Mouse (Mus musculus): Measurements from ENCODE around the gene Gmds.

The Gmds gene

GRCm38 (mm10) chr13:32034799-32035448, 303.6 kb downstream of the Gmds start:
- DNase-seq (ENCODE audit: low read depth in 1 of 2, low spot score in 2 of 2), result no peak

- no peak for DNase-seq (ENCODE audit: low read depth in 1 of 2, low spot score in 2 of 2)
Measured at GRCm38 (mm10) chr13:32034139-32034538, 304.4 kb downstream of the Gmds start.

- DNase-seq (ENCODE audit: low read depth in 1 of 2, low spot score in 2 of 2), result no peak
Measured at GRCm38 (mm10) chr13:32026226-32026975, 312.1 kb downstream of the Gmds start.

- DNase-seq (ENCODE audit: low read depth in 1 of 2, low spot score in 2 of 2), result no peak
Measured at GRCm38 (mm10) chr13:32024822-32025221, 313.7 kb downstream of the Gmds start.

- no peak for DNase-seq (ENCODE audit: low read depth in 1 of 2, low spot score in 2 of 2)
Measured at GRCm38 (mm10) chr13:32020455-32021249, 317.9 kb downstream of the Gmds start.

- DNase-seq (ENCODE audit: low read depth in 1 of 2, low spot score in 2 of 2), result no peak
Measured at GRCm38 (mm10) chr13:32019256-32019620, 319.3 kb downstream of the Gmds start.

- no peak for DNase-seq (ENCODE audit: low read depth in 1 of 2, low spot score in 2 of 2)
Measured at GRCm38 (mm10) chr13:32018518-32019255, 319.9 kb downstream of the Gmds start.

- DNase-seq (ENCODE audit: low read depth in 1 of 2, low spot score in 2 of 2), result no peak
Measured at GRCm38 (mm10) chr13:32008802-32009201, 329.7 kb downstream of the Gmds start.

- DNase-seq (ENCODE audit: low read depth in 1 of 2, low spot score in 2 of 2), result no peak
Measured at GRCm38 (mm10) chr13:32008116-32008641, 330.4 kb downstream of the Gmds start.

- no peak for DNase-seq (ENCODE audit: low read depth in 1 of 2, low spot score in 2 of 2)
Measured at GRCm38 (mm10) chr13:31993391-31993790, 345.1 kb downstream of the Gmds start.

- DNase-seq (ENCODE audit: low read depth in 1 of 2, low spot score in 2 of 2), result no peak
Measured at GRCm38 (mm10) chr13:31992409-31993201, 345.9 kb downstream of the Gmds start.

- no peak for DNase-seq (ENCODE audit: low read depth in 1 of 2, low spot score in 2 of 2)
Measured at GRCm38 (mm10) chr13:31981198-31981597, 357.3 kb downstream of the Gmds start.

- DNase-seq (ENCODE audit: low read depth in 1 of 2, low spot score in 2 of 2), result no peak
Measured at GRCm38 (mm10) chr13:31978126-31978525, 360.4 kb downstream of the Gmds start.

GRCm38 (mm10) chr13:31974751-31975479, 363.6 kb downstream of the Gmds start:
- no peak for DNase-seq (ENCODE audit: low read depth in 1 of 2, low spot score in 2 of 2)

- DNase-seq (ENCODE audit: low read depth in 1 of 2, low spot score in 2 of 2), result no peak
Measured at GRCm38 (mm10) chr13:31971040-31971501, 367.5 kb downstream of the Gmds start.

GRCm38 (mm10) chr13:31968272-31968671, 370.3 kb downstream of the Gmds start:
- no peak for DNase-seq (ENCODE audit: low read depth in 1 of 2, low spot score in 2 of 2)

GRCm38 (mm10) chr13:31966931-31967532, 371.5 kb downstream of the Gmds start:
- no peak for DNase-seq (ENCODE audit: low read depth in 1 of 2, low spot score in 2 of 2)

GRCm38 (mm10) chr13:31960514-31960913, 378.0 kb downstream of the Gmds start:
- no peak for DNase-seq (ENCODE audit: low read depth in 1 of 2, low spot score in 2 of 2)
